Mouse (Mus musculus) ovary, postnatal 10 days (tissue): Measurements from ENCODE around the gene Rrm1.
"Not testable (repeated sequence)": the region's sequence is repeated elsewhere in the genome, so short reads cannot be mapped to it uniquely, and the experiment has no call there.

Experiments
- DNase-seq: peaks from one replicate; pipeline ENCODE4 v3.0.0; 2022; ENCODE audit warnings: low spot score

Gene Rrm1

DNA sequence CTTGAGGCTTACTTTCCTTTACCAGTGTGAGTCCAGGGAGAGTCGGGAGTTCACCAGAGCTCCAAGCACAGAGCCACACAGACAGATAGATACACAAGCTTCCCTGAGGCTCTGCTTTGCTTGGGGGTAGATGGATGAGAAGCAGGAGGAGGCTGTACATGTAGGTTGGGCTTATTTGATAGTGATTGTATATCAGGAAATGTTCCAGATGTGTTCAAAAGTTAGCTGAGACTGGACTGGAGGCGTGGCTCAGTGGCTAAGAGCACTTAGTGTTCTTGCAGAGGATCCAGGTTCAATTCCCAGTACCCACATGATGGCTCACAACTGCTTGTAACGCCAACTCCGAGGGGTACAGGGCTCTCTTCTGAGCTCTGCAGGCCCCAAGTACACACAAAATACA, 36.9 kb downstream of the Rrm1 start:
- no peak for DNase-seq

DNA sequence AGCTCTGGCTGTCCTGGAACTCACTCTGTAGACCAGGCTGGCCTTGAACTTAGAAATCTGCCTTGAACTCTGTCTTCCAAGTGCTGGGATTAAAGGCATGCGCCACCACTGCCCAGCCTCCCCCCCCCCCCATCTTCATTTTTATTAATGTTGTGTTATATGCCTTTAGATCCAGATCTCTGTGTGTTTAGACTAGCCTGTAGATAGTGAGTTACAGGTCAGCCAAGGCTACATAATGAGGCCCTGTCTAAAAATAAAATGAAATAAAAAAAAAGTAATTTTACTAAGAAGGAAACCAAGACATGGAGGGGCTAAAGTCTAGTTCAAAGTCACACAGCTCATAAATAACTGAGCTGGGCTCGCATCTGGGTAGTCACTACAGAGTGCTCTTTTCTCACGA, 37.4 kb downstream of the Rrm1 start:
- no peak for DNase-seq

DNA sequence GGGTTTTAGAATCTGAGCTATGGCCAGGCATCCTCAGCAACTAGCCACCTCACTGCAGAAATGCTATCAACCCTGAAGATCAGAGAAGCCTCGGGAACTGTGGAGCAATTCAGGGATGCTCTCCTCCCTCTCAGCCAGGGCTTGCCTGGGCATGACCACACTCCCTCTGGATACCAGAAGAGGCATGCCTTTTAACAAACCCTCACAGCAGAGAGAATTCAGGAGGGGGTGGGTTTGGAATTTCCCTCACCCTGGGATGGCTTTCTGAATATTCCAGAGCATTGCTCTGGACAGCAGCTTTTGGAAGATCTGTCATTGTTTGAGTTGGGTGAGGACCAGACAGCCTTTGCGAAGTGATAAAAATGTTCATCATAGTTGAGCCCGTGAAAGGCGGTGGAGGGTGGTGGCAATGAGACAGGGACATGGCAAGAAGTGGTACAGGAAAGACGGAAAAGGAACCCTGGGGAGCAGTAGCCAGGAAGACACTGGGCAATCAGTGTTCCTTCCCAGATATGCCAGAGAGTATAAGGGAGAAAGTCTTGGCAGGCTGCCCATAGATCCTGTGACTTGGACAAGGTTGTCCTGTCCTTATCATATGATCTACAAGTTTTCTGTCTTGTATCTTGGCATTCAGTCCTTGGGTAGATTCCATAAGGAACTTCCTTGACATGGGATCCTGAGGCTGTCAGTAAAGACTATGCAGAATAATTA, 38.0 kb downstream of the Rrm1 start:
- no peak for DNase-seq

DNA sequence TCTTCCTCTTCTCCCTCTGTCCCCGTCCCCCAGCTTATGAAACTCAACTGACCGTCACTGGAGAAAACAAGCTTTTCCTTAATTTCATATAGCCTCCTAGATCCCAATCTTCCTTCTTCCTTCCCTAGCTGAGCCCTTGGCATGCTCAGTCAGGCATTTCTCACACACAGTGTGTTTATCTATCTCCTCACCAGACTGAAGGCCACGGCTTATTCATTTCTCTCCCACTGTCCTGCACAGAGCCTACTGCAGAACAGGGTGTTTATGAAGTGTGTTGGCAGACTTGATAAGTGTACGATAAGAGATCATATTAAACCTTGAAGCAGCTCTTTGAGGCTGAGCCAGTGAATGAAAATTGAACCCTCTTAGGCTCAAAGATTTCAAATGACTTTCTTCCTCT, 39.3 kb downstream of the Rrm1 start:
- DNase-seq = no peak

DNA sequence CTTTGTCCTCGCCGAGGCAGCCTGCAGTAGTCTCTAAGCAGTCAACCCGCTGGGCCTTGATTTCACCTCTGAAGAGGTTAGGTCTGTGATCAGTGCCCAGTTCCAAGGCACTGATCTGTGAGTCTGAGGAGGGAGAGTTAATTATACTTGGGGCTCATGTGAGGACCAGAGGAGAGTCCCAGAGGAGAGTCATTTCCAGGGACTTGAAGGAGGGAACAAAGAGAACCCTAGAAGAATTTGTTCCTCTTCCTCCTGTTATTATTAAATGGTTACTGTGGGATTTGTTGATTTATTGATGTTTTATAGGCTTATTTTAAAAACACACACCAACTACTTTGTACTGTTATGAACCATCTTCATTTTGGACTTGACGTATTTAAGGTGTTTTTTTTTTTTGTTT, 40.1 kb downstream of the Rrm1 start, which contains the start of gene Olfr543:
TSS of gene Olfr543 (minus strand) at position 101 of the 400 bp plus-strand sequence.
- no peak for DNase-seq

DNA sequence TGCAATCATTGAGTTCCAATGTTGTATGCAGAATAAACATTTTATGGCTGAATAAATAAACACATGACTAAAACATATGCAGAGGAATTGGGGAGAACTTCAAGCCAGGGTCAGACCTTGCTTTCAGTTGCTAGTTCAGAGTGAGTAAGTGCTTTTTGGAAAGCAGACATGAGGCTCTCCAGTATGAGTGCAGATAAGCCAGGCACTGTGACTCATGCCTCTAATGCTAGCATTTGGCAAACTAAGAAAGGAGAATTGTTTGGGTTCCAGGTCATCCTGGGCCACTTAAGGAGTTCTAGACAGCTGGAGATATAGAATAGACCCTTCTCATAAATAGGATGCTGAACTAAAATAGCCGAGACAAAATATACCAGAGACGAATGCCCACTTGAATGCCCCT, 42.2 kb downstream of the Rrm1 start:
- no peak for DNase-seq

DNA sequence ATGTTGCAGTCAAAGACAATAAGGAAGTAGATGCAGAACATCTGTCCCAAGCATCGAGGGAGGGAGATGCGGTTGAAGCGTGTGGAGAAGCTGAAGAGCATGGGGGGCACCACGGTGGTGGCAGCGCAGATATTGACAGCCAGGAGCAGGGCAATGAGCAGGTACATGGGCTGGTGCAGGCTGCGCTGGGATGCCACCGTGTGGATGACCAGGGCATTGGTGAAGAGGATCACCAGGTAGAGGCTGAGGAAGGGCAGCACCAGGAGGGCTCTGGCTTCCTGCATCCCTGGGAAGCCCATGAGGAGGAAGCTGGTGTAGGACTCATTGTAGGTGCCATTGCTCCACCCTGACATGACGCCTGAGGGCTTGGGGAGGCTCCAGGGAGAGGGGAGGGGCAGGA, 43.3 kb downstream of the Rrm1 start:
- not testable (repeated sequence) for DNase-seq

DNA sequence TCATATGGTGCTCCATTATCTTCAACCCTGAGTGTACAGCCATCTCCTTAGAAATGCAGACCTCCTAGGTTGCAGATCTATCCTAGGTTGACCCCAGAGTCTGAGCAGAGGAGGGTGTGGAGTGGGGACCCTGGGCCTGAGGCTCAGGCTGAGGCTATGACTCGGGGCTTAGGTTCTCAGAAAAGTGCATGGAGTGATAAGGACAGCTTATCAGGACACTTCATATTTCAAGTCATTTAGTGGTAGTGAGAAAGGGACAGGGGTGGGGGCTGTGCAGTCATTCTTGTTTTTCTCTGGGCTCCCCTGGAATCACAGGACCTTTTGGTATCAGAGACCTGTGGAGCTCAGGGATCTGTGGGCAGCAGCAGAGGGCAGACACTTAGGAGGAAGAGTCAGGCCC, 44.6 kb downstream of the Rrm1 start:
- DNase-seq = no peak

DNA sequence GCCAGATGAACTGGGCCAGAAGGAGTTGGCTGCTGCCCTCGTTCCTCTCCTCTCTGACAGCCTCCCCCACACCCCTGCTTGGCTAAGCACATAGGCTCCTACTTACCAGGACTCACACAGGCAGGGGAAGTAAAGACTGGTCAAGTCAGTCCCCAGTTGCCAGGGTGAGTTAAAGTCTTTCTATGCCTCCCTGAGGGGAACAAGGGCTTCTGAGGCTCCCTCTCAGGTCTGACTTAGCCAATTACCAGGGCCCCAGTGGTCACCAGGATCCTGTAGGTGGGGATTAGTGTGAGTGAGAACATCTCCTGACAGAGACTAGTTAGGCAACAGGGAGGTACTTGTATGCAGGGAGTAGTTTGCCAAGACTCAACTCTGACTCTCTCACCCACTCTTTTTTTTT, 46.7 kb downstream of the Rrm1 start, which contains the start of gene Olfr544:
TSS of gene Olfr544 (minus strand) at position 153 of the 400 bp plus-strand sequence.
- no peak for DNase-seq

DNA sequence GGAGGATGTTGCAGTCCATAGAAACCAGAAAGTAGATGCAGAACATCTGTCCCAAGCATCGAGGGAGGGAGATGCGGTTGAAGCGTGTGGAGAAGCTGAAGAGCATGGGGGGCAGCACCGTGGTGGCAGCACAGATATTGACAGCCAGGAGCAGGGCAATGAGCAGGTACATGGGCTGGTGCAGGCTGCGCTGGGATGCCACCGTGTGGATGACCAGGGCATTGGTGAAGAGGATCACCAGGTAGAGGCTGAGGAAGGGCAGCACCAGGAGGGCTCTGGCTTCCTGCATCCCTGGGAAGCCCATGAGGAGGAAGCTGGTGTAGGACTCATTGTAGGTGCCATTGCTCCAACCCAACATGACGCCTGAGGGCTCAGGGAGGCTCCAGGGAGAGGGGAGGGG, 52.9 kb downstream of the Rrm1 start:
- not testable (repeated sequence) for DNase-seq

DNA sequence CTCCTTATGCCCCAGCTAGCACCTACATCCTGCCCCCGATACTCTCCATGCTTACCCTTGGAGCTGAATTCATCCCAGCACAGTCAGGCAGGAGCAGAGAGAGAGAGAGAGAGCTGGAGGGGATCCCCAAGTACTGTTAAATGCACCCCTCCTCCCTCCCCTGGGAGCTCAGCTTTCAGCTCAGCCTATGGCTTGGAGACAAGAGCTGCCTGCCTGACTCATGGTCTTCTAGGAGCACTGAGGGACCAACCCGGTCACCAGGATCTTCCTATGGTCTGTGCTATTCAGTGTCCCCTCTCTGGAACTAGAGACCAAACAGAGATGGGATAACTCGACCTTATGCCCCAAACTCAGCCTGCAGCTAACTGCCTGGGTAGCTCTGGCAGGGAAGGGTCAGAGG, 58.0 kb downstream of the Rrm1 start, which contains the start of gene Olfr545:
TSS of gene Olfr545 (minus strand) at position 101 of the 400 bp plus-strand sequence.
- DNase-seq = no peak

DNA sequence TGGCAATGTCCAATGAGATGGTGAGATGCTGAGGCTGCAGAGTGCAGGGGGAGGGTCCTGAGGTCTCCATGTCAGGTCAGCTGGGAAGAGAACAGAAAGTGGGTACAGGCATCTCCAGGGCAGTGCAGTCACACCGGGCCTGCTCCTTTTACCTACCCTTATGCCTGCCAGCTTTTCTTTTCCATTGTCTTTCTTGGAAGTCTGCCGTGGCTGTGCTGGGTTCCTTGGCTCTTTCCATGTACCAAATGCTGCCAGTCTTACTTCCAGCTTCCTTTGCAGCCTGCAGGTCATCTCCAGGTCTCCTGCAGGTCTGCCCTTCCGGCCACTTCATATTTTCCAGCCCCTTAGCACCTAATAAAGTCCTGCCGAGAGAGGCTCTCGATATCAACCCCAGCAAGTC, 60.5 kb downstream of the Rrm1 start:
- DNase-seq = no peak

DNA sequence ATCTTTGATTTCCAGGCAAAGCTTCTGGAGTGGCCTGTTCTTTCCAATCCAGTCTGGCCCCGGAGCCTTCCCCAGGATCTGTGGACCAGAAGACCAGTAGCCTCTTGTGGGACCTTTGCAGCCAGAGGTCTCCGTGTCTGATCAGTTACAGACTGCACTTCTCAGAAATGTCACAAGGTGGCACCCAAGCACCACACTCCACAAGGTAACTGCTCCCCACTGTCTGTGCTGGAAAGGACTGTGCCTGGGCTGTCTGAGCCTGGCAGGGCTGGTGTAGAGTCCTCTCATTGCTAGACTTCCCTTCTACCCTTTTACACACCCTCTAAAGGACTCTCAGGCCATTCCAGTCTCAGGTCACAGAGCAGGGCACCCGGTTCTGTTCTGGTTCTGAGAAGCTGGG, 65.4 kb downstream of the Rrm1 start:
- DNase-seq = peak; percentile 28

DNA sequence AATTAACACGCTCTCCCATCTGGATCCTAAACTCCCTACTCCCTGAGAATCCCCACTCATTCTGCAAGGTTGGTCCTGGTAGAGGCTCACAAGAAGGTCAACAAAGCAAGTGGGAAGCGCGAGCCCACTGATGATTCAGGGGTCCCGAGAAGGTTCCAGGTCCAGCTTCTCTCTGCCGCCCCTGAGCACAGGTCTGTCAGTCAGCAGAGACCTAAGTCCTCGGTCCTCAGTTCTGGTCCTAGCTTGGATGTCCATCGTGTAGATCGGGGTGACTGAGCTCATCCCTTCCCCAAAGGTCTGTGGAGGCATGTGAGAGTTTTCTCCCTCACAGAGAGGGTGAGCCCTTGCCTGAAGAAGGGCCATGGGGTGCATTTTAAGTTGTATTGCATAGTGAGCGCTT, 66.6 kb downstream of the Rrm1 start:
- DNase-seq = no peak

DNA sequence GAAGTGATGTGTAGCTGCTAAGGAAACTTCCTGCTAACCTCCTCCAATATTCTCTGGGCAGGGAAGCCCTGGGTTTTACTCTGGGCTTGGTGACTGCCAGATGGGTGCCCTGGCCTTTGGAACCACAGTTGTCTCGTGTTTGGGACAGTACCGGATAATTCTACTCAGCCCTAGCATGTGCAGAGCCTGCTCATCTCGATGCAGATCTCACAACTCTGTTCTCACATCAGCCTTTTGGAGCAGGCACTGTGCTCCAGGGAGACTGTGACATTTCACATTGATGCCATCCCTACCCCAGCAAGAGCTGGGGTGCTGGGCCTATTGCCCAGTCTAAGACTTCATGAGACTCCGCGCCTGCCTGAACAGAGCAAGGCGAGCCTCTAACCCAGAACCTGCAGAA, 67.2 kb downstream of the Rrm1 start:
- no peak for DNase-seq

DNA sequence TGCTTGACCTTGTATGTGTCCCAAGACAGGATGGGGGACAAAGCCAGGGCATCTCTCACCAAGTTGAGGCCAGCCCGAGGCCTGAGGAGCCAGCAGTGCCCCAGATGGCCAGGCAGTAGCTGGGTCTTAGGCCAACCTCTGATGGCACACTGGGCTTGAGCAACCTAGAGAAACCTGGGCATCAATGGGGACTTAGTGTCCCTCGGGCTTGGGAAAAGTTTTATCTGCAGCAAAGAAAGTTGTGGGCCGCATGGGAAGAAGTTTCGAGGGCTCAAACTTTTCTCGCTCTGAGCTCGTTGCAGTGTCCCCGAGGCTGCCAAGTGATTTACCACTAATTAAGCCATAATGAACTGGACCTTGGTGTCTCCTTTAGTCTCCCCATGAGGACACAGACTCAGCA, 68.2 kb downstream of the Rrm1 start:
- DNase-seq = no peak

DNA sequence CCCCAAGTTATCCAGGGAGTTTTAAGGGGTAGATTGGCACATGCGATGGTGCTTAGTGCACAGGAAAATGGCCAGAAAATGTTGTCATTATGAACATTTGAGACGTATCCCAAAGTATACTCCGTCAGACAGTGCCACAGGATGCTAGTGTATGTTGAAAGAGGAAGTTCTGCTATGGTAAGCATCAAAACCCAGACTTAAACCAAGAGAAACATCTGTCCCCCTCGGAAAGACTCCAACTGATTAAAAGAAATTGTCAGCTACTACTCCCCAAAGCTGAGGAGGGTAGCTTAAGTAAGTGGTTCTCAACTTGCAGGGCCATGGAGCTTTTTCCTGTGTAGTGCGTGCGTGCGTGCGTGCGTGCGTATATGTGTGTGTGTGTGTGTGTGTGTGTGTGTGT, 70.4 kb downstream of the Rrm1 start:
- no peak for DNase-seq

DNA sequence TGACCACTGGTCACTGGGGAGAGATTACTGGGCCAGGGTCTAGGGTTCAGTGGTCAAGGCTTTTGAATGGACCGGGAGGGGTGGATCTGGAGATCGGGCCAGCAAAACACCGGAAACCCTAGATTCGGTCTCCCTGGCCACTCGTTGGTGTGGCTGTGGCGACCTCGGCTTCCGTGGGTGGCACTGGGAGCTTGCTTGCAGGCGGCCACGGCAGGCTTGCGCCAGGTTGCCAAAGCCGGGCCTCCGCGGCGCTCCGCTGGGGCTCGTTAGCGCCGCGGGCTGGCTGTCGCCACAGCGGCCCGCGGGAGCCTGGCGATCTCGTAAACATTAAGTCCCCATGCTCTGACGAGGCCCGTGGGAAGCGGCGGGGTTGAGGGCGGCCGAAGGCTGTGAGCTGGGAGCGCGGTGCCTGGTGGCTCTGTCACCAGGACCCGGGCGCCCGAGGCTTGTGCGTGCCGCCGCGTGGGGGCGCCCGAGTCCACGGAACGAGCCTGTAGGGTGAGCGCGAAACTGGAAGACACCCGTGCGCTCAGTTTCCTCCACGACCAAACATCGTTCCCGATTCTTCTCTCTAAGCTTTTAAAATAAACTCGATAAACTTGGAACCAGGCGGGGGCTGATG, 71.4 kb downstream of the Rrm1 start:
- DNase-seq = peak; percentile 77

DNA sequence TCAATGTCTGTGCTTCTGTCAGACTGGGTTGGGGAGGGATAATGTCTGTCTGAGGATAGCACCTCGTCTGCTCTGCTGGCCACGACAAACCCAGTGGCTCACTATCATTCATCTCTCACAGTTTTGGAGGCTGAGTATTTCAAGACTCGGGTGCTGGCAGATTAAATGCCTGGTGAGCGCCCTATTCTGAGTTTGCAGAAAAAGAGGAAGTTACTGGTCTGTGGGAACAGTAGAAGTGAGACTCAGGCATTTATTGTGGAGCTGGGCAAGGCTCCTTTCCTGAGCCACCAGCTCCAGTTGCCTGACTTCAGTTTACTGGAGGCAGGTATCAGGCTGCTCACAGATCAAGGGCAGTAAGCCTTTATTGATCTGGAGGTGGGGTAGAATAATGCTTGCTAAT, 72.6 kb downstream of the Rrm1 start:
- no peak for DNase-seq

DNA sequence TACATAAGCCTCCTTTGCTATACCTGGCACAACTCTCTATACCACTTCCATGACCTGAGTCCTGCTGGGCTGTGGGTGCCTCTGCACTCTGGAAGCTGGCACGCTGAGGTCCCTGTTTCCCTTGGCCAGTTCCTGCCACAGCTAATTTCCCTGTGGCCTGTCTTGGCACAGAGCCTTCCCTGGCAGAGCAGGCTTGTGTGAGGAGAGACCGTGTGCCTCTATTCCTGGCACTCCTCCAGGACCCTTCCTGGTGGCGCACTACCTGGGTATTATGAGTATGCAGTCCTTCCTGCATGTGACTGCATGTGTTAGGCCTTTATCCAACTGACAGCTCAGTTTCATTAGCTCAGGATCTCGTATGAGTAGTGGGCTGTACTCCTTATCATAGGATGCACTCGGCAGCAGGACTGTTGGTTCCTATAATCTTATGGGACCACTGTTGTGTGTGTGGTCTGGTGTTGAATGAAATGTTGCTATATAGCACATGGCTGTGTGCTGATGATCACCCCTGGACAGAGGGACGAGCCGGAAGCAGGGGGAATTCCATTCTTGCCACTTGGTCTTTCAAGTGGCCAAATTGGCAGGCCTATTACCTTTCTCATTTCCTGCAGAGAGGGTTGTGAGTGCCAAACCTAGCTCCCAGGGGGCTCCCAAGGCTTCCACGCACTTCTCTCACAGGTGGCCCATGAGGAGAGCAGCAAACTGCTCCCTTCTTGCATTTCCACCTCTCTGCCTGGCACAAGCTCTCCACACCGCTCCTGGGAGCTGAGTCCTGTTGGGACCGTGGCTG, 75.0 kb downstream of the Rrm1 start:
- DNase-seq = no peak

DNA sequence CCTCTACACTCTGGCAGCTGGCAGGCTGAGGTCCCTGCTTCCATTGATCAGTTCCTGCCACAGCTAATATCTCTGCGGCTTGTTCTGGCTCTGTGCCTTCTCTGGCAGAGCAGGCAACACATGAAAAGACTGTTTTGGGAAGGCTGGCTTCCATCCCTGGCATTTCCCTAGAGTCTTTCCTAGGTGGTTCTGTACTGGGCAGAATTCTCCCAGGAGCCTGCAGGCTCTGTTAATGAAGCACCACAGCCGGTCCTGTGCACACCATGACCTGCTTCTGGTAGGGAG, 75.5 kb downstream of the Rrm1 start:
- DNase-seq = no peak
